Mouse (Mus musculus) cortical plate, adult 2 months (tissue): ENCODE measurements around the gene Polrmt.

ENCODE experiments used
- CTCF ChIP-seq: fragments of 200-500 bp; IDR thresholded peaks from 2 replicates; pipeline ENCODE4 v1.5.1; 2011; ENCODE audit warnings: mild to moderate bottlenecking, control low read depth, low read length; ENCODE audit not compliant: insufficient read depth; ENCODE audit errors: extremely low read depth
- POLR2A ChIP-seq: fragments of 200-500 bp; IDR thresholded peaks from 2 replicates; pipeline ENCODE4 v1.6.1; 2011; ENCODE audit warnings: mild to moderate bottlenecking, low read length, control low read depth; ENCODE audit not compliant: insufficient read depth; ENCODE audit errors: extremely low read depth

DNA sequence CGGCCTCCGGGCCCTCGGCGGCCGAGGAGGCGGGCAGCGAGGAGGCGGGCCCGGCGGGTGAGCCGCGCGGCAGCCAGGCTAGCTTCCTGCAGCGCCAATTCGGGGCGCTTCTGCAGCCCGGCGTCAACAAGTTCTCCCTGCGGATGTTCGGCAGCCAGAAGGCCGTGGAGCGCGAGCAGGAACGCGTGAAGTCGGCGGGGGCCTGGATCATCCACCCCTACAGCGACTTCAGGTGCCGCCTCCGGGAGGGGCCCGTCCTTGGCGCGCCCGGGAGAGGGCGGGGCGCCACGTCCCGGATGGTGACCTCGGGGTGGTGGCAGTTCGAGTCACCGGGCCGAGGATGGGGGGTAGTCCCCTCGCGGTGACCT is 29.4 kb downstream of the Polrmt start:
- no peak for TF ChIP-seq POLR2A
- no peak for TF ChIP-seq CTCF
